Mouse (Mus musculus) ovary, adult 2 months (tissue): ENCODE data around the gene Ssna1. TPM values are rescaled to one million over a fixed set of nuclear protein-coding genes. Genes with fewer than 3 reads are reported as not detected.

Experiments
- polyA plus RNA-seq: library from polyadenylated mRNA; depleted of rRNA; stranded (reverse); fragments of >200 nt; gene quantifications from 2 replicates; pipeline ENCODE4 v1.2.3, GENCODE M21; 2012; rRNA removed

Gene Ssna1
- 85.4 and 91.9 TPM in 2 replicates for polyA plus RNA-seq

GRCm38 (mm10) chr2:25271827-25272511 is at the start of gene Ssna1, which contains the start of gene Anapc2:
Gene Ssna1 (minus strand): TSS chr2:25272438.
Gene Anapc2 (plus strand): TSS chr2:25272478.

GRCm38 (mm10) chr2:25318971-25319773 is 46.9 kb upstream of the Ssna1 start, which contains the start of gene Grin1:
Gene Grin1 (minus strand): TSS chr2:25319187.

GRCm38 (mm10) chr2:25289651-25290050 is 17.4 kb upstream of the Ssna1 start, which contains the start of gene Lrrc26:
Gene Lrrc26 (plus strand): TSS chr2:25289915.

GRCm38 (mm10) chr2:25287927-25288649 is 15.8 kb upstream of the Ssna1 start, which contains the start of gene Tmem210:
Gene Tmem210 (plus strand): TSS chr2:25288145.

DNA sequence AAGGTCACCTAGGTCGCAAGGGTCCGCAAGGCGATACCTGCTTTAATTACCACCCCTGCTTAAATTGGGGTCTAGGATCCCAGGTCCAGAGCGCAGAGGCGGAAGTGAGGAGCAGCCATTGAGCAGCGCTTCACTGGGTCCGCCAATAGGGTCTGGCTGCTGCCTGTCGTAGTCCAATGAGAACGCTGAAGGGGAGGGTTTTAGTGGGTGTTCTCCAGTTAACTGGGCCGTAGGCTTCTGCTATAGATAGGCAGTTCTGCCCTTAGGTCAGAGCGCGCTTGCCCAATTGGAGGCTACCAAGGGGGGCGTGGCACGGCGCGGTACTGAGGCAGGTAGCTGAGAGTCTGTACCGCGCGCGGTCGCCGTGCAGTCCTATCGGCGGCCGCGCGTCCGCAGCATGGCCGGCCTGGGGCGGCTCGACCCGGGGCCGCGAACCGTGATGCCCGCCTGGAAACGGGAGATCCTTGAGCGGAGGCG is 9.9 kb downstream of the Ssna1 start, which contains the start of gene Tprn:
Gene Tprn, plus strand, starts transcription at position 328 of the 477 bp plus-strand sequence.

DNA sequence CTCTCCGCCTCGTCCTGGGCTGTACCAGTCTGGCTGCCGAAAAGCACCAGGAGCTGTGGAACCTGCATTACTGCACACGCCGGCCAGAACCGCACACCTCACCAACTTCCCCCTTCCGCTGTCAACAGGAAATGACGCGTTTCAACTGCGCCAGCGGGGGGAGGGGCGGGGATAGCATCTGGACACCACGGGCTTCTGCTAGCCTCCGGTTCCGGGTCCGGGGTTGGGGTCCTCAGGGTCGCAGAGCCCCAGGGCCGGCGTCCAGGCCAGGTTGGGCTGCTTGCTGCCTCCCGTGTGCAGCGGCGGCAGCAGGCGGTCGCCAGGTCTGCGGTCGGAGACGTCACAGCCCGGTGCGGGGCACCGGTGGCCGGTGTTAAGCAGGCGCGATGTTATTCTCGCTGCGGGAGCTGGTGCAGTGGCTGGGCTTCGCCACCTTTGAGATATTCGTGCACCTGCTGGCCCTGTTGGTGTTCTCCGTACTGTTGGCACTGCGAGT is 16.9 kb downstream of the Ssna1 start, which contains the start of gene Tmem203:
Gene Tmem203, plus strand, starts transcription at position 156 of the 496 bp plus-strand sequence.

DNA sequence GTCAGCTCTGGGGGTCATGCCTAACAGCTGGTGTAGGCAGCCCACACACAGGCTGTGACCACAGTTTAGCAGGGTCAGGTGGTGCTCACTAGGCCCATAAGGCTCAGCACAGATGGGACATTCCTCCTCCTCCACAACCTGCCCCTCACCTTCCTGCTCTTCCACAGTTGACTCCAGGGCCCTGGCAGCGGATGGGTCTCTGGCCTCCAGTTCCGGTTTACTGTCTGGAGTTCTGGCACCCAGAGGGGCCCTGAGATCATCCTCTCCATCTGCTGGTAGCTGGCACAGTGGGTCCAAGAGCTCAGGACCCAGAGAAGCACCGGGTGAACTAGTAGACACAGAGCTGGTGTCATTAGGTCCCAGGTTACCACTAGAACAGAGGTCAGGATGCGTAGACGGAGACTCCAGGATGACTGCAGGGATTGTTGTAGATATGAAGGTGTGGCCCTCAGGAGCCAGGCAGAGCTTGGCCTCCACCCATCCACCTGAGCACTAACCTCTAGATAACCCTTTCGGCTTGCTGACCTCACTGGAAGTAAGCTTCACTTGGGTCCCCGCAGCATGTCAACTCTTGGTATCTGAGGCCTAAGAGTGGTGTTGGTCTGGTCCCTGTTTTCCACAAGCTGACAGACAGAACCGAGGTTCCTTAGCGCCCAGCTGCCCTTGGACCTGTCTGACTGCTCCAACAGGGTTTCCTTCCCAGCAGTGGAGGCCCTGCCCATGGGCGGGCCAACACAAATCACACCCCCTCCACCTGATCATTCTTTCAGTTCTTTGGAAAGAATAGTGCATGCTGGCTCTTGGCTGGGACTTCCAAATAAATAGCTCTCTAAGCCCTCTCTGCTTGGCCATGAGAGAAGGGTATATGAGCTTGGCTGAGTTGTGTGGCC is 25.8 kb downstream of the Ssna1 start, which contains the start of gene AL732309.1:
Gene AL732309.1, minus strand, starts transcription at position 681 of the 890 bp plus-strand sequence.

DNA sequence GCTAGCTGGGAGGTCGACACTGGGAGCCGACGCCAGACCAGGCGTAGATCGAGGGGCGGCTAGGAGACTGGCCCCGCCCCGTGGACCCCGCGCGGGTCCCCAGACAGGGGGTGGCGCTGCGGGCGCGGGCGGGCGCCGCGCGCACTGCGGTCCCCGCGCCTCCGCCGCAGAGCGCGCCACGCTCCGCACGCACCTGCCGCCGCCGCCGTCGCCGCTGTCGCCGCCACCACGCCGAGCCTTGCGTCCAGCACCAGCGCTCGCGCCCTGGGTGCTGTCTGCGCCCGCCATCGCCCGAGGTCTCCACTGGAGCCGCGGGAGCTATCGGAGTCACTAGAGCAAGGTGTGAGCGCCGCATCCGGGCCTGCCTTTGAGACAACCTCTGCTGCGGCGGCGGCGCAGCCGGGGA is 30.1 kb downstream of the Ssna1 start, which contains the start of the genes Rnf208 and Cysrt1:
Gene Rnf208, plus strand, starts transcription at position 155 of the 406 bp plus-strand sequence.
Gene Cysrt1, minus strand, starts transcription at position 352 of the 406 bp plus-strand sequence.

DNA sequence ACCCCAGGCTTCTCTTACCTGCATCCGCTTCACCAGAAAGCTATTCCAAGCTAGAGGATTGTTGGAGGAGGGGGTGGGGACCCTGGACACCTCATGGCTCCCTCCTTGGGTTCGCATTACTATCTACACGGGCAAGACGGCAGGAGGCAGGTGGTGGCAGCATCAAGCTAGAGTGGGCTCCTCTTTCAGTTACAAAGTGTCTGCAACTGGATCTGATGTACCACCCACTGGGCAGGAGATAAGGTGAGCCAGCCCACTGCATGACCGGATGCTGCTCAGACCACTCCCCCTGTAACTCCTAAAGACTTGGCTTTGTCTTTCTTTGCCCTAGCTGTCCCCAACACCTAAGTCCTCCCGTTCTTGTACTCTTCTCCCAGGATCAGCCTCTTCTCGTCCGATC is 35.6 kb downstream of the Ssna1 start, which contains the start of gene Rnf224:
Gene Rnf224, minus strand, starts transcription at position 174 of the 400 bp plus-strand sequence.

DNA sequence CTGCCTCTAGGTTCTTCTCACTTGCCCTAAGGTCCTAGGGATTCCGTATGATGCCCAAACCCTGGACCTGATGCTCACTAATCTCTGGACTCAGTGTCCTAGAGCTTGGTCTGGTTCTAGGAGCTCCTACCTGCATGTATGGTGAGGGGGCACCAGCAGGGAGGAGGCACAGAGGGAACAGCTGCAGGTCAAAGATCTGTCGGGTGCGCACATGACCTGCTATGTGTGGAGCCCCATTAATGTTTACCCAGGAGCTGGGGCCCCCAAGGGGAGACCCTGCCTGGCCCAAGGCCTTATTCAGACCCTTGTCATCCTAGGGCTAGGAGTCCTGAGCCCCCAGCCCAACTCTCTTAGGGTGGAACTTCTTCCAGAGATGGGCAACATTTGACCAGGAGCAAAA is 38.2 kb downstream of the Ssna1 start, which contains the start of gene Slc34a3:
Gene Slc34a3, minus strand, starts transcription at position 315 of the 400 bp plus-strand sequence.

GRCm38 (mm10) chr2:25224492-25224765 is 47.8 kb downstream of the Ssna1 start, which contains the start of gene Tubb4b:
Gene Tubb4b (minus strand): TSS chr2:25224702.

Other genes with a start within 250 kb of the Ssna1 start
- 281 and 345 TPM in 2 replicates for gene Nsmf, start 218.1 kb downstream of the Ssna1 start, polyA plus RNA-seq
- 0.81 and 1.6 TPM in 2 replicates for gene Entpd8, start 192.1 kb downstream of the Ssna1 start, polyA plus RNA-seq
- 1.9 and 3.4 TPM in 2 replicates for gene Noxa1, start 177.3 kb downstream of the Ssna1 start, polyA plus RNA-seq
- gene Nrarp, start 91.7 kb downstream of the Ssna1 start, polyA plus RNA-seq, result 16.0 and 20.1 TPM in 2 replicates
- 91.7 and 92.6 TPM in 2 replicates for gene Tor4a, start 75.6 kb downstream of the Ssna1 start, polyA plus RNA-seq
- gene Nelfb, start 60.9 kb downstream of the Ssna1 start, polyA plus RNA-seq, result 54.5 and 59.1 TPM in 2 replicates
- not detected in 2 replicates for gene Stpg3, start 57.8 kb downstream of the Ssna1 start, polyA plus RNA-seq
- gene Fam166a, start 53.7 kb downstream of the Ssna1 start, polyA plus RNA-seq, result 0.18 and 0.40 TPM in 2 replicates
- 582 and 710 TPM in 2 replicates for gene Tubb4b, start 47.7 kb downstream of the Ssna1 start, polyA plus RNA-seq
- gene Slc34a3, start 38.1 kb downstream of the Ssna1 start, polyA plus RNA-seq, result not detected in 2 replicates
- gene Rnf224, start 35.7 kb downstream of the Ssna1 start, polyA plus RNA-seq, result 0.10 TPM in 1 of 2 replicates, not detected in the other
- 27.2 and 28.5 TPM in 2 replicates for gene Rnf208, start 30.2 kb downstream of the Ssna1 start, polyA plus RNA-seq
- gene Cysrt1, start 30.0 kb downstream of the Ssna1 start, polyA plus RNA-seq, result 1.6 and 1.7 TPM in 2 replicates
- gene AL732309.1, start 25.6 kb downstream of the Ssna1 start, polyA plus RNA-seq, result 31.6 and 35.4 TPM in 2 replicates
- 85.0 and 109 TPM in 2 replicates for gene Tmem203, start 17.0 kb downstream of the Ssna1 start, polyA plus RNA-seq
- 30.9 and 32.4 TPM in 2 replicates for gene Tprn, start 9.8 kb downstream of the Ssna1 start, polyA plus RNA-seq
- gene Anapc2, start within 50 bp of the Ssna1 start, polyA plus RNA-seq, result 112 and 124 TPM in 2 replicates
- gene Tmem210, start 15.7 kb upstream of the Ssna1 start, polyA plus RNA-seq, result 0.51 and 0.55 TPM in 2 replicates
- 37.9 and 39.1 TPM in 2 replicates for gene Lrrc26, start 17.5 kb upstream of the Ssna1 start, polyA plus RNA-seq
- 1.1 and 1.7 TPM in 2 replicates for gene Grin1, start 46.7 kb upstream of the Ssna1 start, polyA plus RNA-seq
- gene Man1b1, start 59.9 kb upstream of the Ssna1 start, polyA plus RNA-seq, result 9.7 and 12.0 TPM in 2 replicates
- gene Dpp7, start 83.9 kb upstream of the Ssna1 start, polyA plus RNA-seq, result 50.5 and 59.0 TPM in 2 replicates
- 59.3 and 63.2 TPM in 2 replicates for gene Uap1l1, start 93.2 kb upstream of the Ssna1 start, polyA plus RNA-seq
- 16.5 and 18.1 TPM in 2 replicates for gene Sapcd2, start 99.9 kb upstream of the Ssna1 start, polyA plus RNA-seq
- gene Entpd2, start 123.4 kb upstream of the Ssna1 start, polyA plus RNA-seq, result 33.0 and 33.1 TPM in 2 replicates
- 300 and 413 TPM in 2 replicates for gene Npdc1, start 126.9 kb upstream of the Ssna1 start, polyA plus RNA-seq
- gene Fut7, start 150.8 kb upstream of the Ssna1 start, polyA plus RNA-seq, result 0.38 and 0.46 TPM in 2 replicates
- 54.2 and 56.6 TPM in 2 replicates for gene Abca2, start 156.3 kb upstream of the Ssna1 start, polyA plus RNA-seq
- gene Clic3, start 184.4 kb upstream of the Ssna1 start, polyA plus RNA-seq, result 36.3 and 57.3 TPM in 2 replicates
- gene Paxx, start 188.7 kb upstream of the Ssna1 start, polyA plus RNA-seq, result 87.0 and 99.6 TPM in 2 replicates
- 17.0 and 20.7 TPM in 2 replicates for gene Ptgds, start 197.6 kb upstream of the Ssna1 start, polyA plus RNA-seq
- not detected in 2 replicates for gene Lcn12, start 221.5 kb upstream of the Ssna1 start, polyA plus RNA-seq
- gene Fbxw5, start 228.3 kb upstream of the Ssna1 start, polyA plus RNA-seq, result 24.5 and 26.0 TPM in 2 replicates
- gene C8g, start 229.3 kb upstream of the Ssna1 start, polyA plus RNA-seq, result 5.0 TPM in 2 replicates